Mouse (Mus musculus) adrenal gland, postnatal 10 days (tissue): ENCODE results near the gene Osbp2. TPM values are rescaled to one million over a fixed set of nuclear protein-coding genes. Genes with fewer than 3 reads are reported as not detected.

Source experiments
- DNase-seq: peaks from one replicate; pipeline ENCODE4 v3.0.0; 2021; ENCODE audit warnings: mixed read lengths
- total RNA-seq, 2 experiments: library from RNA; stranded (reverse); gene quantifications; 2 replicates each; pipeline ENCODE4 v1.2.3; 2021

Gene Osbp2
- total RNA-seq, 2 experiments from 2014 or later: 1.9 to 2.4 TPM

GRCm38 (mm10) chr11:3759433-3759832 lies 104.3 kb downstream of the Osbp2 start:
- DNase-seq: no peak

DNA sequence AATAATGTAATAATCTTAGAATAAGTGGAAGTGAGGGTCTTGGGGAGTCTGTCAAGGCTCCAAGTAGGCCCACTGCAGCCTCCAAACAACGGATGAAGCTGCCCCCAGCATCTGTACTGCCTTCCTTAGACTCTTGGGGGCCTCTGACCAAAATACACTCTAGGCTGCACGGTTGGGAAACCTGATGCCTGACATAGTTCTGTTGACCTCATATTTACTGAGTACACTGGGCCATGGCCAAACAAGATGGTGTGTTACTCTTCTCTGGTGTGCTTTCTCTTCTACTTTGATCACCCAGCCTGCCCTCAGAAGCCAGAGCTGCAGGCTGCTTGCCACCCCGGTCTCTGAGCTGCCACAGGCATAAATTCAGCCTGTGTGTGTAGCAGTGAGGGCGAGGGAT lies 108.4 kb downstream of the Osbp2 start:
- DNase-seq: no peak

GRCm38 (mm10) chr11:3754685-3755084 lies 109.0 kb downstream of the Osbp2 start:
- peak; percentile 57 for DNase-seq

GRCm38 (mm10) chr11:3753897-3754296 lies 109.8 kb downstream of the Osbp2 start:
- no peak for DNase-seq

DNA sequence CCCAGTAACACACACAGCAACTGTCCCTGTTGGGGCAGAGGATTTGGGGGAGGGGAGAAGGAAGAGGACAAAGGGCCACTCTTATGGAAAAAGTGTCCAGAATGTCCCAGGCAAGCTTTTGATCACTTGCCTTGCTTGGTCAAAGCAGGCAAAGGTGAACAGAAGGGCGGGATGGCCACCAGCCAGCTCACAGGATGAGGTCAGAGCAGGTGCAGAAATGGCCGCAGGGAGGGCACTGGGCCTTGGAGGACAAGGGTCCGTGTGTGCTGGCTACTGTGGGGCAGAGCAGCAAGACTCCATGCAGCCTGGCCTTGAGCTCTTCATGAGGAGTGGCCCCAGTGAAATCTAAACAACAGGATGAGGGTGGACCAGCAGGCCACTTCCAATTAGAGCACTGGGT lies 110.9 kb downstream of the Osbp2 start:
- no peak for DNase-seq

DNA sequence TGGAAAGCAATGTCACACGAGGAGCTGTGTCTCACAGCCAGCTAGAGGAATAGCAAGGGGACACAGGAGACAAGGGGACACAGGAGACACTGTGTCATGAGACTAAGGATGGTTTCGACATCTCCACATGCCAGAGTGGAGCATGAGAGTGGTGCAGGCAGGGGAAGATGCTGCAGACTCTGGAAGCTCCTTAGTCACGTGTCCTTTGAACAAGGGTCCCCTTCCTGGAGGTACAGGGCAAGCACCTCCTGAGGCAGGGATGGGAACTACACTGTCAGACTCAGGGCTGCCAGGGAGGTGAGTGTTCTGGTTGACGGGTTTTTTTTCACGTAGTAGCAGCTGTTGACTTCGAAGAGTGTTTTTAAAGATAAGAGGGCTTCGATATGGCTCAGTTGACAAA lies 113.9 kb downstream of the Osbp2 start:
- DNase-seq: no peak

DNA sequence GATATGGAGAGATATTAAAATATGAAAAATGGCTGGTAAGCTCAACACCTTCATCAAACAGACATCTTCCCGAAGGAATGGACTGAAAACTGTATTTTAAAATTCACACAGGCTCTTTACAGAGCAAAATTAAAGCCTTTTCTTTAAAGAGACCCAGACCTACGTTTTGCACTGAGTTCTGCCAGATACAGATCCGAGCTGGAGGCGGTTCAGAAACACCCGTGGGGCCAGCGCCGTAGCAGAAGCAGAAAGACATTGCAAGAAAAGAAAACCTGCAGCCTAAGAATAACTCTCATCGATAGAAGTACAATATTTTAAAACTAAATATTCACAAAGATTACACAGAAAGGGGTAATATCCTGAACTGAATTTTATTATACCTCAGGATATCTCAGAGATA lies 121.3 kb downstream of the Osbp2 start:
- peak; percentile 34 for DNase-seq

DNA sequence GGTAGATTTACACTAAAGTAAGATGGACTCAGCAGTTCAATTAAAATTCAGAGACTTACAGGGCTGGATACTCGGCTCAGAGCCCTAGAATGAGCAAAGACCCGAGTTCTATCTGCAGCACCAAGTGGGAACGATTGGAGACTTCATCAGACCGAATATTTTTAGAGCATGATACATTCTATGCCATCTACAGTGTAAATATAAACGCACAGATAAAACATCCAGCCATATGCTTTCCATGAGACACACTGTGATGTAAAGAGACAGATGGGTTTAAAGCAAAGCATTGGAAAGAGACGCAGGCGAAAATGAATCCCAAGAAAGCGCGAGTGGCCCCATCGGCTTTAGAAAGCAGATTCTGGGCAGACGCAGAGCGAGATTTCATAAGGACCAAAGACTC lies 122.5 kb downstream of the Osbp2 start:
- no peak for DNase-seq

GRCm38 (mm10) chr11:3738778-3739177 lies 124.9 kb downstream of the Osbp2 start:
- peak; percentile 35 for DNase-seq

- DNase-seq: no peak
Measured at GRCm38 (mm10) chr11:3735715-3736114, 128.0 kb downstream of the Osbp2 start.

- no peak for DNase-seq
Measured at GRCm38 (mm10) chr11:3733933-3734636, 129.6 kb downstream of the Osbp2 start.

DNA sequence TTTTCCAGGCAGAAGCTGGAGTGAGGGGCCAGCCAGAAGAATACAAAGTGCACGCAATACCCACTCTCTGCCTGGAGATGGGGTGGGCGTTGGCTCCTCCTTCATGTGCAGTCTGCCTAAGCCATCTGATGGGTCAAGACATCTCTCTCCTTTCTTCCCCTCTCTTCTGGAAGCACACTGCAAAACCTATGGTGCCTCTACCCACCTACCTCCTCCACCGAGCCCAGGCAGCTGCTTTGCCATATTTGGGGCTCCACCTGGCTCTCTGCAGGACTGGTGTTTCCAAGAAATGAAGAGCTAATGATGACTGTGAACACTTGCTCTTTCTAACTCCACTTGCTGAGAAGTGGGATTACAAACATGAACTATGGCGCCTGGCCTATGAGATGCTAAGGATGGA lies 132.2 kb downstream of the Osbp2 start:
- no peak for DNase-seq

DNA sequence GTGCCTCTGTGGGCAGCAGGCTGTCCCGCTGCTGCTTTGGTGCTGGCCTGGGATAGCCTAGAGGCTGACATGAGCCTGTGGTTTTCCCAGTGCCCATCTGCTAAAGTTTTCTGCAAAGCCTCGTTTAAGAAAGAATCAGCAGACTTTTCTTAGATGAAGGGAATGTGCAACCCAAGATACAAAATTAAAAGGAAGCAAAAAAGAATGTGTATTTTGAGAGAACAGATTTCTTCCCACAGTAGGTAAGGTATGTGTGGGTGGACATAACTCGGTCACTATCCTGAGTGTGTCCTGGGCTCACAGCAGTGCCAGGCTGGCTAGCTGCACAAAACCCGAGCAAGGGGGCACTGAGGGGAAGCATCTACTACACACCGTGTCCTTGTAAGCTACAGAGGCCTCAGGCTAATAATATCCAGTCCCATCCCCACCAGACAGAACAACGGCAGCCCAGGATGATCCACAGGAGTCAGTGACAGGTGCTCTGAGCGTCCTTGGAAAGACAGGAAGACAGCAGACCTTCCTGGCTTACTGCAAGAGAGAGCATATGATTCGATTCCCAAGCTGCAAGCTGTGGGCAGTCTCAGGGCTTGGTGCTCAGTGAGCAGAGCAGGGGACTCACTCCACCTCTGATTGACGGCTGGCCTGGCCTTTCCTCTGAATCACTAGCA lies 136.1 kb downstream of the Osbp2 start:
- DNase-seq: no peak

DNA sequence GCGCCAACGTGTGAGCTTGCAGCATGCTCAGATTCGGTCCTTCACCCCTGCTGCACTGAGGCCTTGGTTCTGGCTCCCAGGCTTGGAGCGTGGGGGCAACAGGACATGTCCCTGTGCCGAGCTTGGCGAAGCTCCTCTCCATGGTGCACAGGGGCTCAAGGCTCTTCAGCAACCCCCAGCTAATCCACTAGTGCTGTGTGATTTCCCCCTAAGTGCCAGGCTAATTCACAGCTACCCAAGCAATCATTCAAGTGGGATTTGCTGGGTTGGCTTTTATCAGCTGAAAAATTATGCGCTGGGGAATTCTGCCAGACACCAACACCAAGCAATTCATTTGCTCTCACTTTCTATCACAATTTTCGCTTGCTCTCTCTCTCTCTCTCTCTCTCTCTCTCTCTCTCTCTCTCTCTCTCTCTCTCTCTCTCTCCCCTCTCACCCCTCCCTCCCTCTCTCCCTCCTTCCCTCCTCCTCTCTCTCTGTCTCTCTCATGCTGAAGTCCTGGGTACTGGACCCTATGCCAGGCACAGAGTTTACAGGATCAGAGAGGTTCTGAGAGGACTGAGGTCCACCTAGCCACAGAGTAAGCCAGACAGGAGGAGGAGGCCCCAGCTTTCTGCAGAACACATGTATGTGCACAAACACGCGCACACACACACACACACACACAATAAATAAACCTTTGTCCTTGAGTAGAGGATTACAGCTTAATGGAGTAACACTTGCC lies 138.2 kb downstream of the Osbp2 start:
- DNase-seq: no peak

DNA sequence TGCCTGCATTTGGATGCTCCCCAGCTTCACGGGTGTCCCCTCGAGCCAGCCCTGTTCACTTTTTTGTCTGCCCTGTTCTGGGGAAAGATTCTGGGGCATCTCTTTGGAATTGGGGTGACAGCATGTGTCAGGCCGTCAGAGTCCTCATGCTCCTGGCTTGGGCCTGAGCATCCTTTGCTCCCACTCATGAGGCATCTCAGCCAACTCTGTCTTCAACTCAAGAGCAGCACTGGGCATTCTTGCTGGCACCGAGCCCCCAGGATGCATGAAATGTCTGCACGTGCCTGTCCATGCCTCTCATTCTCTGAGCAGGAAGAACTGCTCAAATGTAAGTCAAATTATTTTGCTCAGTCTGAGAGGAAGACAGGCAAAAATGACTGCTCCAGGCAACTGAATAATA lies 139.0 kb downstream of the Osbp2 start:
- no peak for DNase-seq

GRCm38 (mm10) chr11:3723910-3724309 lies 139.8 kb downstream of the Osbp2 start:
- no peak for DNase-seq

- no peak for DNase-seq
Measured at GRCm38 (mm10) chr11:3722861-3723260, 140.8 kb downstream of the Osbp2 start.

GRCm38 (mm10) chr11:3722036-3722435 lies 141.7 kb downstream of the Osbp2 start:
- no peak for DNase-seq

DNA sequence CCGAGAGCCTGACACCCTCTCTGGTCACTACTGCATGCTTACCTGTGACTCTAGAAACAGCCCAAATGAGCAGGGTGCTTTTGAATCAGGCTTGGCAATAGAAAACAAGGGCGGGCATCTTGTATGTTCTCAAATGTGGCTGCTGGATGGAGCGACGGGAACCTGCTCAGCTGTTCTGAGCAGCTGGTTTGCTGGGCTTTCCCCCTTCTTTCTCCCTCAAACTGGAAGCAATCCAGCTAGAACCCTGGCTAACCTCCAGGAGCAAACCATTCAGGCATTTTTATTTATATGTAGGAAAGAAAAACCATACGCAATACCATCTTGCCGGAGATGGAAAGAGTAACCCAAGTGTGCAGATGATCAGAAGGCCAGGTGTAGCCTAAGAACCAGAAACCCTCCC lies 147.0 kb downstream of the Osbp2 start:
- no peak for DNase-seq

DNA sequence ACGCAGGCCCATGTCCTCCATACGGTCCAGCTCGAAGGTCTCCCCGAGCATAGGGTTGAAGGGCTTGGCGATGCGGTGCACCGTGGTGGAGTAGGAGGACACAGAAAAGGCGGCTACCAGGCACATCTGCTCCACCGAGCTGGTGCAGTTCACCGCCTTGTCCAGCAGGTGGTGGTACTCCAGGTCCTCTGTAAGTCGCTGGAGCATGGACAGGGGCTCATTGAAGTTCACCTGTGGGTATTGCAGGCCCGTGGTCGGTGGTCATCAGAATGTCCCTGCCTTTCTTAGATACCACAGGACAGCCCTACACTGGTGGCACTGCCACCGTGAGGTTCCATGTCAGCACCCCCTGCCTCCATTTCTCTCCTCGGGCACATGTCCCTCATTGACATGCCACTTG lies 149.2 kb downstream of the Osbp2 start:
- peak; percentile 78 for DNase-seq

GRCm38 (mm10) chr11:3710203-3710602 lies 153.5 kb downstream of the Osbp2 start:
- DNase-seq: no peak

DNA sequence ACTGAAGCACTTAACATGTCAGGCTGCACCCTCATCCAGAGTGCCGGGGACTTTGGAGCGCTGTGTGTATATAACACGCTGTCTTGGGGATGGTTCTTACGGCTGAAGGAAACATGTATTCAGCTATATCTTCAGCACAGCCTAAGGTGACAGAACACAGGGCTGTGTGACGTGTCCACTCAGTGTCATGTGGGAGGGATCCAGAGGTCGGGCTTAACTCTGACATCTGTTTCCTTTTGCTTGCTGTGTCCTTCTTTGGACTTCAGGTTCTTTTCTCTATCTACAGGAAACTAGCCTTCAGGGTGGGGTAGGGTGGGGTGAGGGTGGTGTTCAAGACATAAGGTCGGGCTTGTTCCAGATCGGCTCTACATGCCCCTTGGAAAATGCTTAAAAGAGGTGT lies 156.6 kb downstream of the Osbp2 start:
- no peak for DNase-seq

- DNase-seq: no peak
Measured at GRCm38 (mm10) chr11:3704404-3704803, 159.3 kb downstream of the Osbp2 start.
